Mouse (Mus musculus) lung, embryonic 16.5 days (tissue): Measurements from ENCODE around the gene Agpat2. TPM values are rescaled to one million over a fixed set of nuclear protein-coding genes. Genes with fewer than 3 reads are reported as not detected.

ENCODE experiments used
- ATAC-seq: fragments of 200-750 bp; cut with Nextera tagmentation; 2 replicates; pipeline ENCODE4 v1.8.0; 2017; ENCODE audit warnings: low read depth, mild to moderate bottlenecking, moderate library complexity
- H3K27ac ChIP-seq: fragments of 300-500 bp; sonication (generic); 2 replicates; pipeline ENCODE4 v1.5.1; 2014; ENCODE audit warnings: mild to moderate bottlenecking, control low read depth, low read length
- H3K27me3 ChIP-seq: fragments of 300-500 bp; sonication (generic); 2 replicates; pipeline ENCODE4 v1.6.1; 2014; ENCODE audit warnings: low read depth, low read length, mixed read lengths; ENCODE audit not compliant: control insufficient read depth, insufficient read depth
- H3K36me3 ChIP-seq: fragments of 300-500 bp; sonication (generic); 2 replicates; pipeline ENCODE4 v1.6.1; 2014; ENCODE audit warnings: low read length; ENCODE audit not compliant: control insufficient read depth, insufficient read depth
- H3K4me1 ChIP-seq: fragments of 300-500 bp; sonication (generic); replicated peaks from 2 replicates; pipeline ENCODE4 v1.6.1; 2014; ENCODE audit warnings: low read length, mixed read lengths; ENCODE audit not compliant: control insufficient read depth, insufficient read depth
- H3K4me2 ChIP-seq: fragments of 300-500 bp; sonication (generic); 2 replicates; pipeline ENCODE4 v1.6.1; 2014; ENCODE audit warnings: low read depth, low read length, control low read depth
- H3K4me3 ChIP-seq: fragments of 300-500 bp; sonication (generic); 2 replicates; pipeline ENCODE4 v1.5.1; 2014; ENCODE audit warnings: mild to moderate bottlenecking, low read length, control low read depth
- H3K9ac ChIP-seq: fragments of 300-500 bp; sonication (generic); 2 replicates; pipeline ENCODE4 v1.6.1; 2014; ENCODE audit warnings: low read length, control low read depth
- H3K9me3 ChIP-seq: fragments of 300-500 bp; sonication (generic); 2 replicates; pipeline ENCODE4 v1.6.1; 2016; ENCODE audit warnings: low read length; ENCODE audit not compliant: control insufficient read depth
- WGBS: fragments of 180-500 bp; shearing (Covaris S2); extraction: QIAGEN DNeasy Blood & Tissue Kit; methylation state at CpG from one replicate; pipeline ENCODE4 v1.1.7; 2014; 5-methylcytosine and 5-hydroxymethylcytosine counted together
- polyA plus RNA-seq: library from polyadenylated mRNA; unstranded; fragments of >200 nt; fragmentation: Nextera tagmentation; extraction: Ambion mirVana; gene quantifications from 2 replicates; pipeline ENCODE4 v1.2.1, GENCODE M21; 2015

Agpat2 gene
- polyA plus RNA-seq, 1 experiment from 2014 or later = 43.0 TPM

- no peaks in the 10 kb centered on the region for H3K27me3 ChIP-seq
- H3K9me3 ChIP-seq = no peaks in the 10 kb centered on the region
- H3K9ac ChIP-seq = peak overlapping the region; percentile 12; the same call in 1 of the 2 replicates
- 44% methylated on average over 4 of the region's 4 CpGs for WGBS
- no peak overlapping the region; the same call in 1 of the 2 replicates for H3K4me2 ChIP-seq
- peak; percentile 41 for ATAC-seq
- no peak overlapping the region for H3K4me3 ChIP-seq
- H3K36me3 ChIP-seq = no peaks in the 10 kb centered on the region
- peaks cover 35% of the 10 kb centered on the region for H3K4me1 ChIP-seq
- H3K27ac ChIP-seq = peak overlapping the region; percentile 54
These were observed 28.4 kb downstream of the Agpat2 start for GRCm38 (mm10) chr2:26575865-26576264.

- Histone ChIP-seq H3K4me1 (peaks cover 35% of the 10 kb centered on the region), H3K27me3 (no peaks in the 10 kb centered on the region), H3K9me3 (no peaks in the 10 kb centered on the region), H3K9ac (peak overlapping the region; percentile 12), H3K4me2 (no peak overlapping the region; the same call in 1 of the 2 replicates), H3K4me3 (no peak overlapping the region), H3K36me3 (no peaks in the 10 kb centered on the region), H3K27ac (peak overlapping the region; percentile 54)
- ATAC-seq = no peak
- WGBS = 75% methylated on average over 1 of the region's 1 CpGs
These were observed 28.8 kb downstream of the Agpat2 start for GRCm38 (mm10) chr2:26575378-26575777.

- no peaks in the 10 kb centered on the region for H3K9me3 ChIP-seq
- H3K36me3 ChIP-seq = no peaks in the 10 kb centered on the region
- H3K27ac ChIP-seq = peak overlapping the region; percentile 18; the same call in 1 of the 2 replicates
- no peak for ATAC-seq
- H3K4me3 ChIP-seq = no peak overlapping the region
- H3K9ac ChIP-seq = no peak overlapping the region
- no peak overlapping the region for H3K4me2 ChIP-seq
- H3K27me3 ChIP-seq = no peaks in the 10 kb centered on the region
- peaks cover 39% of the 10 kb centered on the region for H3K4me1 ChIP-seq
- 61% methylated on average over 5 of the region's 5 CpGs for WGBS
These were observed 29.4 kb downstream of the Agpat2 start for GRCm38 (mm10) chr2:26574862-26575261.

- Histone ChIP-seq H3K4me3 (no peak overlapping the region), H3K9me3 (no peaks in the 10 kb centered on the region), H3K27me3 (no peaks in the 10 kb centered on the region), H3K27ac (peak overlapping the region; percentile 78), H3K36me3 (no peaks in the 10 kb centered on the region), H3K4me1 (peaks cover 35% of the 10 kb centered on the region), H3K9ac (no peak overlapping the region), H3K4me2 (peak overlapping the region; percentile 21)
- WGBS = 5% methylated on average over 5 of the region's 5 CpGs
- no peak for ATAC-seq
These were observed 30.4 kb downstream of the Agpat2 start for GRCm38 (mm10) chr2:26573807-26574206.

- no peaks in the 10 kb centered on the region for H3K36me3 ChIP-seq
- peaks cover 35% of the 10 kb centered on the region for H3K4me1 ChIP-seq
- no peak overlapping the region for H3K9ac ChIP-seq
- peak overlapping the region; percentile 78 for H3K27ac ChIP-seq
- no peak overlapping the region for H3K4me3 ChIP-seq
- H3K27me3 ChIP-seq = no peaks in the 10 kb centered on the region
- peak overlapping the region; percentile 21 for H3K4me2 ChIP-seq
- WGBS = 29% methylated on average over 12 of the region's 12 CpGs
- H3K9me3 ChIP-seq = no peaks in the 10 kb centered on the region
- peak; percentile 80 for ATAC-seq
These were observed 30.8 kb downstream of the Agpat2 start for GRCm38 (mm10) chr2:26573396-26573795.

- Histone ChIP-seq H3K36me3 (no peaks in the 10 kb centered on the region), H3K9me3 (no peaks in the 10 kb centered on the region), H3K27ac (peak overlapping the region; percentile 87), H3K4me2 (peak overlapping the region; percentile 23; the same call in 1 of the 2 replicates), H3K27me3 (no peaks in the 10 kb centered on the region), H3K4me1 (peaks cover 34% of the 10 kb centered on the region), H3K4me3 (peak overlapping the region; percentile 17), H3K9ac (peak overlapping the region; percentile 42)
- 61% methylated on average over 5 of the region's 5 CpGs for WGBS
- peak; percentile 60 for ATAC-seq
These were observed 32.4 kb downstream of the Agpat2 start for GRCm38 (mm10) chr2:26571826-26572225.

- ATAC-seq = no peak; the same call in 1 of the 2 replicates
- 54% methylated on average over 9 of the region's 9 CpGs for WGBS
These were observed 32.8 kb downstream of the Agpat2 start for GRCm38 (mm10) chr2:26571400-26571799.

GRCm38 (mm10) chr2:26570034-26570433 is 34.2 kb downstream of the Agpat2 start:
- Histone ChIP-seq H3K9me3 (no peaks in the 10 kb centered on the region), H3K9ac (peak overlapping the region; percentile 34; the same call in 1 of the 2 replicates), H3K4me1 (peaks cover 28% of the 10 kb centered on the region), H3K36me3 (no peaks in the 10 kb centered on the region), H3K4me2 (peak overlapping the region; percentile 32), H3K27ac (peak overlapping the region; percentile 71), H3K4me3 (no peak overlapping the region; the same call in 1 of the 2 replicates), H3K27me3 (no peaks in the 10 kb centered on the region)
- WGBS = 11% methylated on average over 3 of the region's 3 CpGs
- ATAC-seq = no peak

More at GRCm38 (mm10) chr2:26571400-26571799, 32.8 kb downstream of the Agpat2 start:
- peaks cover 30% of the 10 kb centered on the region for H3K4me1 ChIP-seq
- peak overlapping the region; percentile 42 for H3K9ac ChIP-seq
- peak overlapping the region; percentile 23; the same call in 1 of the 2 replicates for H3K4me2 ChIP-seq
- H3K9me3 ChIP-seq = no peaks in the 10 kb centered on the region
- H3K36me3 ChIP-seq = no peaks in the 10 kb centered on the region
- H3K4me3 ChIP-seq = peak overlapping the region; percentile 17
- no peaks in the 10 kb centered on the region for H3K27me3 ChIP-seq
- H3K27ac ChIP-seq = peak overlapping the region; percentile 87

- no peaks in the 10 kb centered on the region for H3K9me3 ChIP-seq
- no peak overlapping the region for H3K9ac ChIP-seq
- H3K4me1 ChIP-seq = peaks cover 11% of the 10 kb centered on the region
- H3K4me3 ChIP-seq = no peak overlapping the region
- 19% methylated on average over 4 of the region's 4 CpGs for WGBS
- H3K27me3 ChIP-seq = no peaks in the 10 kb centered on the region
- no peak overlapping the region for H3K27ac ChIP-seq
- H3K4me2 ChIP-seq = no peak overlapping the region
- ATAC-seq = peak; percentile 62
- H3K36me3 ChIP-seq = no peaks in the 10 kb centered on the region
These were observed 38.0 kb downstream of the Agpat2 start for GRCm38 (mm10) chr2:26566221-26566620.
